Mouse (Mus musculus) hindbrain, embryonic 16.5 days (tissue): ENCODE measurements around the gene Pick1. TPM values are rescaled to one million over a fixed set of nuclear protein-coding genes. Genes with fewer than 3 reads are reported as not detected.

ENCODE experiments used
- ATAC-seq: fragments of 200-750 bp; cut with Nextera tagmentation; 2 replicates; pipeline ENCODE4 v1.8.0; 2017; ENCODE audit warnings: moderate TSS enrichment, moderate library complexity
- H3K27ac ChIP-seq: fragments of 300-500 bp; sonication (generic); 2 replicates; pipeline ENCODE4 v1.5.1; 2014; ENCODE audit warnings: low read depth, mild to moderate bottlenecking, control low read depth, low read length, moderate library complexity
- H3K27me3 ChIP-seq: fragments of 300-500 bp; sonication (generic); replicated peaks from 2 replicates; pipeline ENCODE4 v1.6.1; 2014; ENCODE audit warnings: low read length; ENCODE audit not compliant: control insufficient read depth, insufficient read depth
- H3K36me3 ChIP-seq: fragments of 300-500 bp; sonication (generic); 2 replicates; pipeline ENCODE4 v1.6.1; 2014; ENCODE audit warnings: mild to moderate bottlenecking, low read length, moderate library complexity, mixed read lengths; ENCODE audit not compliant: control insufficient read depth, insufficient read depth
- H3K4me1 ChIP-seq: fragments of 300-500 bp; sonication (generic); 2 replicates; pipeline ENCODE4 v1.6.1; 2014; ENCODE audit warnings: low read depth, low read length; ENCODE audit not compliant: control insufficient read depth, insufficient read depth
- H3K4me2 ChIP-seq: fragments of 300-500 bp; sonication (generic); 2 replicates; pipeline ENCODE4 v1.6.1; 2014; ENCODE audit warnings: mild to moderate bottlenecking, low read length, control low read depth, moderate library complexity
- H3K4me3 ChIP-seq: fragments of 300-500 bp; sonication (generic); 2 replicates; pipeline ENCODE4 v1.5.1; 2014; ENCODE audit warnings: mild to moderate bottlenecking, low read length, control low read depth, moderate library complexity
- H3K9ac ChIP-seq: fragments of 300-500 bp; sonication (generic); 2 replicates; pipeline ENCODE4 v1.6.1; 2014; ENCODE audit warnings: low read depth, mild to moderate bottlenecking, control low read depth, low read length, moderate library complexity
- H3K9me3 ChIP-seq: fragments of 300-500 bp; sonication (generic); 2 replicates; pipeline ENCODE4 v1.6.1; 2014; ENCODE audit warnings: mild to moderate bottlenecking, low read length, moderate library complexity; ENCODE audit not compliant: control insufficient read depth
- WGBS: fragments of 180-500 bp; shearing (Covaris S2); extraction: QIAGEN DNeasy Blood & Tissue Kit; methylation state at CpG from one replicate; pipeline ENCODE4 v1.1.7; 2014; 5-methylcytosine and 5-hydroxymethylcytosine counted together
- polyA plus RNA-seq: library from polyadenylated mRNA; unstranded; fragments of >200 nt; fragmentation: Nextera tagmentation; extraction: Ambion mirVana; gene quantifications from 2 replicates; pipeline ENCODE4 v1.2.1, GENCODE M21; 2015

Pick1 gene
- polyA plus RNA-seq, 1 experiment from 2014 or later: 99.1 TPM

GRCm38 (mm10) chr15:79289441-79289840 is 60.5 kb downstream of the Pick1 start:
- H3K9me3 ChIP-seq: no peaks in the 10 kb centered on the region
- ATAC-seq: no peak
- no peak overlapping the region for H3K4me3 ChIP-seq
- WGBS: 92% methylated on average over 12 of the region's 12 CpGs
- H3K9ac ChIP-seq: no peak overlapping the region
- H3K27me3 ChIP-seq: no peaks in the 10 kb centered on the region
- H3K27ac ChIP-seq: no peak overlapping the region
- H3K36me3 ChIP-seq: no peaks in the 10 kb centered on the region
- no peaks in the 10 kb centered on the region for H3K4me1 ChIP-seq
- no peak overlapping the region for H3K4me2 ChIP-seq

- no peak for ATAC-seq
- Histone ChIP-seq H3K27ac (no peak overlapping the region), H3K4me3 (no peak overlapping the region), H3K9ac (no peak overlapping the region), H3K9me3 (no peaks in the 10 kb centered on the region), H3K4me2 (no peak overlapping the region), H3K36me3 (no peaks in the 10 kb centered on the region), H3K4me1 (no peaks in the 10 kb centered on the region), H3K27me3 (no peaks in the 10 kb centered on the region)
- WGBS: 76% methylated on average over 3 of the region's 3 CpGs
These were observed 61.4 kb downstream of the Pick1 start for GRCm38 (mm10) chr15:79290340-79290739.

- Histone ChIP-seq H3K4me3 (no peak overlapping the region), H3K36me3 (no peaks in the 10 kb centered on the region), H3K4me2 (no peak overlapping the region), H3K27me3 (no peaks in the 10 kb centered on the region), H3K9me3 (no peaks in the 10 kb centered on the region), H3K27ac (no peak overlapping the region), H3K9ac (no peak overlapping the region), H3K4me1 (no peaks in the 10 kb centered on the region)
- ATAC-seq: no peak
- 92% methylated on average over 9 of the region's 9 CpGs for WGBS
These were observed 63.8 kb downstream of the Pick1 start for GRCm38 (mm10) chr15:79292779-79293178.

- Histone ChIP-seq H3K36me3 (no peaks in the 10 kb centered on the region), H3K9me3 (no peaks in the 10 kb centered on the region), H3K27ac (no peak overlapping the region), H3K4me3 (no peak overlapping the region), H3K27me3 (no peaks in the 10 kb centered on the region), H3K4me2 (no peak overlapping the region), H3K9ac (no peak overlapping the region), H3K4me1 (no peaks in the 10 kb centered on the region)
- 83% methylated on average over 6 of the region's 6 CpGs for WGBS
- no peak for ATAC-seq
These were observed 69.6 kb downstream of the Pick1 start for GRCm38 (mm10) chr15:79298553-79298952.

Other genes with a start within 250 kb of the Pick1 start
- gene H1f0, start 200.7 kb upstream of the Pick1 start, polyA plus RNA-seq: 200 and 206 TPM in 2 replicates
- gene Galr3, start 187.3 kb upstream of the Pick1 start, polyA plus RNA-seq: 0.14 TPM in 1 of 2 replicates, not detected in the other
- 50.0 and 54.0 TPM in 2 replicates for gene Ankrd54, start 166.3 kb upstream of the Pick1 start, polyA plus RNA-seq
- gene Eif3l, start 154.0 kb upstream of the Pick1 start, polyA plus RNA-seq: 174 and 177 TPM in 2 replicates
- gene Micall1, start 120.3 kb upstream of the Pick1 start, polyA plus RNA-seq: 11.6 and 13.9 TPM in 2 replicates
- gene Polr2f, start 88.2 kb upstream of the Pick1 start, polyA plus RNA-seq: 258 and 285 TPM in 2 replicates
- gene 1700088E04Rik, start 87.9 kb upstream of the Pick1 start, polyA plus RNA-seq: 18.0 and 20.2 TPM in 2 replicates
- 9.0 and 9.5 TPM in 2 replicates for gene Sox10, start 63.9 kb upstream of the Pick1 start, polyA plus RNA-seq
- gene Gm49486, start 218 bp downstream of the Pick1 start, polyA plus RNA-seq: 0.87 and 1.1 TPM in 2 replicates
- 1.4 and 2.0 TPM in 2 replicates for gene Slc16a8, start 25.6 kb downstream of the Pick1 start, polyA plus RNA-seq
- 3.1 and 5.4 TPM in 2 replicates for gene Baiap2l2, start 56.4 kb downstream of the Pick1 start, polyA plus RNA-seq
- 23.0 and 29.3 TPM in 2 replicates for gene Pla2g6, start 99.2 kb downstream of the Pick1 start, polyA plus RNA-seq
- gene Maff, start 117.4 kb downstream of the Pick1 start, polyA plus RNA-seq: 1.1 and 1.2 TPM in 2 replicates
- gene Tmem184b, start 174.4 kb downstream of the Pick1 start, polyA plus RNA-seq: 42.4 and 54.9 TPM in 2 replicates
- gene Csnk1e, start 226.4 kb downstream of the Pick1 start, polyA plus RNA-seq: 132 and 147 TPM in 2 replicates